Mouse (Mus musculus) CD4-positive naive resting alpha-beta T cell, adult 76 days (primary cell): ENCODE data around the gene Olfr141. TPM values are rescaled to one million over a fixed set of nuclear protein-coding genes. Genes with fewer than 3 reads are reported as not detected.

ENCODE experiments used
- total RNA-seq: library from RNA; stranded (reverse); gene quantifications from one replicate; pipeline ENCODE4 v1.2.4, GENCODE M21; 2023

Gene Olfr141
- not detected for total RNA-seq

GRCm38 (mm10) chr2:86809918-86810317, at the start of gene Olfr141:
Olfr141 (minus strand) TSS chr2:86810018.

GRCm38 (mm10) chr2:86851596-86851995, 41.8 kb upstream of the Olfr141 start, which contains the start of gene Olfr1095:
Olfr1095 (minus strand) TSS chr2:86851696.

GRCm38 (mm10) chr2:86824363-86824762, 14.5 kb upstream of the Olfr141 start, which contains the start of gene Olfr1094:
Olfr1094 (plus strand) TSS chr2:86824663.

GRCm38 (mm10) chr2:86782179-86782578, 27.6 kb downstream of the Olfr141 start, which contains the start of gene Olfr1093:
Olfr1093 (plus strand) TSS chr2:86782479.

GRCm38 (mm10) chr2:86758893-86759292, 50.9 kb downstream of the Olfr141 start, which contains the start of gene Olfr1090:
Olfr1090 (minus strand) TSS chr2:86758993.

Other genes with a start within 250 kb of the Olfr141 start
- gene Olfr1082, start 211.1 kb downstream of the Olfr141 start, total RNA-seq, result not detected
- gene Olfr1084, start 170.3 kb downstream of the Olfr141 start, total RNA-seq, result not detected
- not detected for gene Olfr1085, start 148.0 kb downstream of the Olfr141 start, total RNA-seq
- gene Olfr1086, start 129.9 kb downstream of the Olfr141 start, total RNA-seq, result not detected
- not detected for gene Olfr1087, start 111.6 kb downstream of the Olfr141 start, total RNA-seq
- not detected for gene Olfr1089, start 76.3 kb downstream of the Olfr141 start, total RNA-seq
- not detected for gene Olfr1090, start 51.0 kb downstream of the Olfr141 start, total RNA-seq
- not detected for gene Olfr1093, start 27.5 kb downstream of the Olfr141 start, total RNA-seq
- gene Olfr1094, start 14.6 kb upstream of the Olfr141 start, total RNA-seq, result not detected
- gene Olfr1095, start 41.7 kb upstream of the Olfr141 start, total RNA-seq, result not detected
- gene Gm13723, start 64.8 kb upstream of the Olfr141 start, total RNA-seq, result not detected
- not detected for gene Olfr1097, start 82.2 kb upstream of the Olfr141 start, total RNA-seq
- not detected for gene Olfr1098, start 114.5 kb upstream of the Olfr141 start, total RNA-seq
- gene Olfr1099, start 150.7 kb upstream of the Olfr141 start, total RNA-seq, result not detected
- gene Olfr1100, start 169.9 kb upstream of the Olfr141 start, total RNA-seq, result not detected
- gene Olfr1101, start 181.2 kb upstream of the Olfr141 start, total RNA-seq, result not detected
- gene Olfr1102, start 188.4 kb upstream of the Olfr141 start, total RNA-seq, result not detected
- gene Olfr1104, start 217.1 kb upstream of the Olfr141 start, total RNA-seq, result not detected
- not detected for gene Olfr1105, start 226.5 kb upstream of the Olfr141 start, total RNA-seq
- not detected for gene Olfr1106, start 242.3 kb upstream of the Olfr141 start, total RNA-seq